Mouse (Mus musculus) midbrain, embryonic 10.5 days (tissue): ENCODE measurements around the gene Kxd1. TPM values are rescaled to one million over a fixed set of nuclear protein-coding genes. Genes with fewer than 3 reads are reported as not detected.

ENCODE experiments used
- DNase-seq: peaks from one replicate; pipeline ENCODE4 v3.0.0-alpha.2; 2017; ENCODE audit warnings: low spot score
- H3K27ac ChIP-seq: fragments of 300-500 bp; sonication (generic); replicated peaks from 2 replicates; pipeline ENCODE4 v1.5.1; 2016; ENCODE audit warnings: mild to moderate bottlenecking
- H3K27me3 ChIP-seq: fragments of 300-500 bp; sonication (generic); 2 replicates; pipeline ENCODE4 v1.6.1; 2016; ENCODE audit warnings: low read depth, mild to moderate bottlenecking; ENCODE audit not compliant: poor library complexity, severe bottlenecking
- H3K36me3 ChIP-seq: fragments of 300-500 bp; sonication (generic); 2 replicates; pipeline ENCODE4 v1.6.1; 2016; ENCODE audit warnings: mild to moderate bottlenecking, moderate library complexity
- H3K4me1 ChIP-seq: fragments of 300-500 bp; sonication (generic); 2 replicates; pipeline ENCODE4 v1.6.1; 2016
- H3K4me3 ChIP-seq: fragments of 300-500 bp; sonication (generic); 2 replicates; pipeline ENCODE4 v1.5.1; 2016; ENCODE audit warnings: mild to moderate bottlenecking, moderate library complexity
- H3K9me3 ChIP-seq: fragments of 300-500 bp; sonication (generic); replicated peaks from 2 replicates; pipeline ENCODE4 v1.6.1; 2016; ENCODE audit warnings: mild to moderate bottlenecking
- WGBS: fragments of 180-500 bp; shearing (Covaris S2); methylation state at CpG from one replicate; pipeline ENCODE4 v1.1.7; 2016; 5-methylcytosine and 5-hydroxymethylcytosine counted together
- polyA plus RNA-seq: library from polyadenylated mRNA; unstranded; fragments of >200 nt; fragmentation: Nextera tagmentation; extraction: Ambion mirVana; gene quantifications from 2 replicates; pipeline ENCODE4 v1.2.1, GENCODE M21; 2016

Kxd1 gene
- polyA plus RNA-seq, 1 experiment from 2014 or later, result 56.5 TPM

GRCm38 (mm10) chr8:70540507-70541071, 12.8 kb upstream of the Kxd1 start:
- H3K9me3 ChIP-seq, result no peaks in the 10 kb centered on the region
- H3K27ac ChIP-seq, result peak overlapping the region; percentile 90; the same call in 1 of the 2 replicates
- 66% methylated on average over 7 of the region's 7 CpGs for WGBS
- H3K36me3 ChIP-seq, result peaks cover 16% of the 10 kb centered on the region
- peaks cover 46% of the 10 kb centered on the region for H3K4me1 ChIP-seq
- H3K27me3 ChIP-seq, result no peaks in the 10 kb centered on the region
- H3K4me3 ChIP-seq, result peak overlapping the region; percentile 88
- no peak for DNase-seq

- 15% methylated on average over 4 of the region's 4 CpGs for WGBS
- Histone ChIP-seq H3K36me3 (peaks cover 22% of the 10 kb centered on the region), H3K9me3 (no peaks in the 10 kb centered on the region), H3K27ac (peak overlapping the region; percentile 90), H3K27me3 (no peaks in the 10 kb centered on the region), H3K4me1 (peaks cover 46% of the 10 kb centered on the region), H3K4me3 (peak overlapping the region; percentile 88)
- no peak for DNase-seq
Measured at GRCm38 (mm10) chr8:70540013-70540506, 12.3 kb upstream of the Kxd1 start.

- peak; percentile 99 for DNase-seq
- under 1% methylated on average over 58 of the region's 58 CpGs for WGBS
- peak within 1 kb of the TSS; percentile 90 for H3K27ac ChIP-seq
- peaks cover 30% of the 10 kb centered on the region for H3K36me3 ChIP-seq
- H3K9me3 ChIP-seq, result no peaks in the 10 kb centered on the region
- H3K27me3 ChIP-seq, result no peaks in the 10 kb centered on the region
- H3K4me3 ChIP-seq, result peak within 1 kb of the TSS; percentile 88
- H3K4me1 ChIP-seq, result peaks cover 44% of the 10 kb centered on the region
Measured at GRCm38 (mm10) chr8:70539077-70539813, 11.5 kb upstream of the Kxd1 start, which contains the start of gene Ell. TSS of gene Ell (plus strand) at chr8:70539457.

GRCm38 (mm10) chr8:70538633-70539076, 10.9 kb upstream of the Kxd1 start:
- peaks cover 36% of the 10 kb centered on the region for H3K36me3 ChIP-seq
- H3K4me1 ChIP-seq, result peaks cover 38% of the 10 kb centered on the region
- H3K27me3 ChIP-seq, result no peaks in the 10 kb centered on the region
- peak; percentile 100 for DNase-seq
- WGBS, result under 1% methylated on average over 32 of the region's 32 CpGs
- peak overlapping the region; percentile 90 for H3K27ac ChIP-seq
- H3K9me3 ChIP-seq, result no peaks in the 10 kb centered on the region
- H3K4me3 ChIP-seq, result peak overlapping the region; percentile 88

GRCm38 (mm10) chr8:70538024-70538579, 10.3 kb upstream of the Kxd1 start:
- peak overlapping the region; percentile 88 for H3K4me3 ChIP-seq
- H3K27ac ChIP-seq, result peak overlapping the region; percentile 90
- no peaks in the 10 kb centered on the region for H3K9me3 ChIP-seq
- no peaks in the 10 kb centered on the region for H3K27me3 ChIP-seq
- peak; percentile 58 for DNase-seq
- H3K36me3 ChIP-seq, result peaks cover 41% of the 10 kb centered on the region
- H3K4me1 ChIP-seq, result peaks cover 33% of the 10 kb centered on the region
- WGBS, result 18% methylated on average over 24 of the region's 24 CpGs

GRCm38 (mm10) chr8:70535701-70536100, 7.9 kb upstream of the Kxd1 start:
- H3K4me3 ChIP-seq, result no peak overlapping the region
- no peaks in the 10 kb centered on the region for H3K27me3 ChIP-seq
- no peak for DNase-seq
- no peaks in the 10 kb centered on the region for H3K9me3 ChIP-seq
- peaks cover 65% of the 10 kb centered on the region for H3K36me3 ChIP-seq
- peaks cover 23% of the 10 kb centered on the region for H3K4me1 ChIP-seq
- no peak overlapping the region for H3K27ac ChIP-seq
- WGBS, result 93% methylated on average over 2 of the region's 2 CpGs

- no peak for DNase-seq
- Histone ChIP-seq H3K4me1 (peaks cover 18% of the 10 kb centered on the region), H3K4me3 (no peak overlapping the region), H3K27me3 (no peaks in the 10 kb centered on the region), H3K27ac (no peak overlapping the region), H3K36me3 (peaks cover 70% of the 10 kb centered on the region), H3K9me3 (no peaks in the 10 kb centered on the region)
- 90% methylated on average over 3 of the region's 3 CpGs for WGBS
Measured at GRCm38 (mm10) chr8:70535221-70535620, 7.5 kb upstream of the Kxd1 start.

GRCm38 (mm10) chr8:70534281-70534680, 6.5 kb upstream of the Kxd1 start:
- Histone ChIP-seq H3K27ac (no peak overlapping the region), H3K36me3 (peaks cover 79% of the 10 kb centered on the region), H3K9me3 (no peaks in the 10 kb centered on the region), H3K27me3 (no peaks in the 10 kb centered on the region), H3K4me3 (no peak overlapping the region), H3K4me1 (peaks cover 18% of the 10 kb centered on the region)
- no peak for DNase-seq
- WGBS, result 96% methylated on average over 12 of the region's 12 CpGs

GRCm38 (mm10) chr8:70530314-70530713, 2.6 kb upstream of the Kxd1 start:
- Histone ChIP-seq H3K27ac (no peak overlapping the region), H3K9me3 (no peaks in the 10 kb centered on the region), H3K27me3 (no peaks in the 10 kb centered on the region), H3K36me3 (peaks cover 61% of the 10 kb centered on the region), H3K4me3 (0 out of 2 replicates have a peak overlapping the region, but pooled peaks have one; percentile 6), H3K4me1 (peaks cover 34% of the 10 kb centered on the region)
- 93% methylated on average over 2 of the region's 2 CpGs for WGBS
- DNase-seq, result no peak

GRCm38 (mm10) chr8:70529741-70530161, 2.0 kb upstream of the Kxd1 start:
- Histone ChIP-seq H3K36me3 (peaks cover 56% of the 10 kb centered on the region), H3K9me3 (no peaks in the 10 kb centered on the region), H3K4me1 (peaks cover 34% of the 10 kb centered on the region), H3K27me3 (no peaks in the 10 kb centered on the region), H3K27ac (no peak overlapping the region), H3K4me3 (no peak overlapping the region)
- no peak for DNase-seq
- 93% methylated on average over 3 of the region's 3 CpGs for WGBS

- peaks cover 34% of the 10 kb centered on the region for H3K4me1 ChIP-seq
- 85% methylated on average over 5 of the region's 5 CpGs for WGBS
- DNase-seq, result no peak
- peaks cover 51% of the 10 kb centered on the region for H3K36me3 ChIP-seq
- no peaks in the 10 kb centered on the region for H3K27me3 ChIP-seq
- H3K27ac ChIP-seq, result no peak overlapping the region
- peak overlapping the region; percentile 32; the same call in 1 of the 2 replicates for H3K4me3 ChIP-seq
- no peaks in the 10 kb centered on the region for H3K9me3 ChIP-seq
Measured at GRCm38 (mm10) chr8:70529299-70529698, 1.5 kb upstream of the Kxd1 start.

- Histone ChIP-seq H3K4me1 (peaks cover 39% of the 10 kb centered on the region), H3K36me3 (peaks cover 41% of the 10 kb centered on the region), H3K27me3 (no peaks in the 10 kb centered on the region), H3K9me3 (no peaks in the 10 kb centered on the region), H3K4me3 (peak overlapping the region; percentile 85), H3K27ac (peak overlapping the region; percentile 99)
- DNase-seq, result no peak
- 38% methylated on average over 13 of the region's 13 CpGs for WGBS
Measured at GRCm38 (mm10) chr8:70528182-70528797, 534 bp upstream of the Kxd1 start.
